Mouse (Mus musculus) testis, postnatal 10 days (tissue): Measurements from ENCODE around the gene Dgcr6.
A peak's percentile ranks its signal among the peaks of the same experiment; 100 is the strongest.

Experiments
- DNase-seq: peaks from one replicate; pipeline ENCODE4 v3.0.0; 2021; ENCODE audit warnings: low spot score

The Dgcr6 gene

DNA sequence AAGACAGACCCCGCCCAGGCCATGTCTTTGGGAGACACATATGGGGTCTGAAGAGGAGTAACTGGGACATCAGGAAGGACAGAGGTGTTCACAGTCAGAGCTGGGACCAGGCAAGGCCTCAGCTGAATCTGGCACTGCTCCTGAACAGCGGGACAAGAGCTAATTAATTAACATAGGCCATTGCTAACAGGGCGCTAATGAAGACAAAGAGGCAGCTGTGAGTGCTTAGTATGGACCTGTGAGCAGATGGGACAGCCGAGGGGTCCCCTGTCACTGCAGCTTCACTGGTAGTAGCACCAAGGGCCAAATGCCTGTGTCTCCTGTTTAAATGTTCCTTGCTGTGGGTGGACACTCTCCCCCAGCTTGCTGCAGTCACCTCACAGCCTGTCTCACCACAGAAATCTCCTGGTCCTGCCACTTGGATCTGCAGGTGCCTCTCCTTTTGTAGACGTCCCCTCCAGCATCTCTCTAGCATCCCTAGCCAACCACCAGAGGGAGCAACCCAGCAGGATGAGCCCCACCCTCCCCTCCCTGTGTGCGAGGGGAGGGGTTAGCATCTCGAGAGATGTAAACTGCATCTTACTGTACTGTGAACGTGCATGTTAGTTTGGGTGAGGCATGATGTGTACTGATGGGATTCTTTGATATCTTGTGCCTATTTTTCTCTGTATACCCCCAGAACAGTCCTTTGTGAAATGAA lies 66.5 kb downstream of the Dgcr6 start:
- peak; percentile 70 for DNase-seq
